Mouse (Mus musculus) C2C12 (cell line): Measurements from ENCODE around the gene Pole2. TPM values are rescaled to one million over a fixed set of nuclear protein-coding genes. Genes with fewer than 3 reads are reported as not detected.
A peak's percentile ranks its signal among the peaks of the same experiment; 100 is the strongest.

Experiments
- H3K27me3 ChIP-seq: one replicate; pipeline ENCODE4 v1.6.1; 2011; ENCODE audit not compliant: control insufficient read depth, insufficient read depth, insufficient read length
- H3K36me3 ChIP-seq: one replicate; pipeline ENCODE4 v1.6.1; 2011; ENCODE audit not compliant: control insufficient read depth, insufficient read depth
- H3K4me3 ChIP-seq: one replicate; pipeline ENCODE4 v1.5.1; 2011; ENCODE audit warnings: mild to moderate bottlenecking, control low read depth; ENCODE audit not compliant: poor library complexity, insufficient read depth, severe bottlenecking
- H3K79me2 ChIP-seq: one replicate; pipeline ENCODE4 v1.6.1; 2011; ENCODE audit not compliant: control insufficient read depth, insufficient read depth
- H3K79me3 ChIP-seq: one replicate; pipeline ENCODE4 v1.6.1; 2011; ENCODE audit warnings: low read depth, control low read depth
- H3ac ChIP-seq: one replicate; pipeline ENCODE3; 2011; ENCODE audit warnings: low read depth; ENCODE audit not compliant: control insufficient read depth, insufficient read length
- CEBPB ChIP-seq: IDR thresholded peaks from one replicate; pipeline ENCODE4 v1.6.1; 2011; ENCODE audit warnings: low read depth, mild to moderate bottlenecking, control low read depth, moderate library complexity
- CTCF ChIP-seq: IDR thresholded peaks from one replicate; pipeline ENCODE4 v1.5.1; 2011; ENCODE audit not compliant: control insufficient read depth, insufficient read depth, insufficient read length
- FOSL1 ChIP-seq: IDR thresholded peaks from one replicate; pipeline ENCODE4 v1.8.0; 2011; ENCODE audit warnings: mild to moderate bottlenecking, low read length; ENCODE audit not compliant: poor library complexity, insufficient read depth, severe bottlenecking
- MAX ChIP-seq: IDR thresholded peaks from one replicate; pipeline ENCODE4 v1.6.1; 2011; ENCODE audit warnings: mild to moderate bottlenecking, control low read depth
- MYOD1 ChIP-seq: IDR thresholded peaks from one replicate; pipeline ENCODE4 v1.6.1; 2011; ENCODE audit warnings: low read depth; ENCODE audit not compliant: control insufficient read depth, insufficient read length
- MYOG ChIP-seq: IDR thresholded peaks from one replicate; pipeline ENCODE4 v1.6.1; 2011; ENCODE audit not compliant: control insufficient read depth, insufficient read length; ENCODE audit errors: extremely low read depth
- USF1 ChIP-seq: IDR thresholded peaks from one replicate; pipeline ENCODE4 v1.6.1; 2011; ENCODE audit warnings: low read depth, mild to moderate bottlenecking, control low read depth, moderate library complexity
- long read RNA-seq, 2 experiments: library from polyadenylated mRNA; unstranded; transcript quantifications; one replicate each; pipeline ENCODE4 v2.0.0; 2019 to 2020
- polyA plus RNA-seq: library from polyadenylated mRNA; unstranded; fragments of >200 nt; fragmentation: generic; extraction: Trizol; gene quantifications from one replicate; pipeline ENCODE4 v1.2.1, GENCODE M21; 2012; ENCODE audit warnings: missing spikeins

The Pole2 gene
- polyA plus RNA-seq, result 14.2 TPM
- long read RNA-seq, experiment 1, transcript Pole2-201 (19 exons, 1,706 nt), result major isoform, 15 of 18 reads
- long read RNA-seq, experiment 1, partial matches to known transcripts, result 3 of 18 reads
- long read RNA-seq, experiment 1, other reads (novel, unspliced or antisense), result 0 of 18 reads
- long read RNA-seq, experiment 2, transcript Pole2-201 (19 exons, 1,706 nt), result major isoform, 94 of 112 reads
- long read RNA-seq, experiment 2, partial matches to known transcripts, result 0 of 112 reads
- long read RNA-seq, experiment 2, other reads (novel, unspliced or antisense), result 18 of 112 reads

DNA sequence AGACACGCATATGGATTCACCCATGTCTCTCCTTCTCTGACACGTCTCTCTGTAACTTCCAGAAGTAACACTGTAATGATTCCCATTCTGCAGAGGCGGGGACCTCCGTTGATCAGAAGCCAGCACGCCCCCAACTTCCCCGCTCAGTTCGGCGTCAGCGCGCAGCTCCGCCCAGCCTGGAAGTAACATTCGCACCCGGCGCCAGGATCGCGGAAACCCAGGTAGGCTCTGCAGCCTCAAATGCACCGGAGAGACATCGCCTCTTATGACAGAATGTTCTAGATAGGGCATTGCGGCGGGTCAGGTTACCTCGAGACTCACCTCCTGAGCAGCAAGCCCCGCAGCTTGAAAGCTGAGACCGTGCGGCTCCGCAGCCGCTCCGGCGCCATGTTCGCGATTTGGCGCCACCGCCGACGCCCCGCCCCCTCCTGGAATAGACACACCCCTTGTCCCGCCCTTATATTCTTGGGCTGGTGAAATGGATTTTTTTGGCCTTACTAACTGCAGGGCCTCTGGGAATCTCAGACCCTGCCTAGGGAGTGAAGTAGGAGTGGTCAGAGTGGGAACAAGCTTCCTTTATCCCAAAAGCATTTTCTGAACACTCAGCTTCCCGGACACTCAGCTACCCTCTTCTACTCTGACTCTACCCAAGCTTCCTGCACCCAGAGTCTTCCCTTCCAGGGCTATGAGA lies at the start of gene Pole2:
TSS of gene Pole2 (minus strand) at position 420 of the 691 bp plus-strand sequence.
- H3K79me2 ChIP-seq, result peaks cover 28% of the 10 kb centered on the region
- peak within 1 kb of the TSS; percentile 63 for H3K4me3 ChIP-seq
- peaks cover 9% of the 10 kb centered on the region for H3K79me3 ChIP-seq
- no peak for TF ChIP-seq CTCF
- TF ChIP-seq CEBPB, result no peak
- TF ChIP-seq MYOG, result no peak
- TF ChIP-seq USF1, result no peak
- no peak for TF ChIP-seq FOSL1
- TF ChIP-seq MYOD1, result no peak
- no peak for TF ChIP-seq MAX
- H3K36me3 ChIP-seq, result peaks cover 24% of the 10 kb centered on the region
- H3K27me3 ChIP-seq, result no peaks in the 10 kb centered on the region
- H3ac ChIP-seq, result peak within 1 kb of the TSS; percentile 67

- Histone ChIP-seq H3K36me3 (no peaks in the 10 kb centered on the region), H3ac (no peak overlapping the region), H3K79me2 (no peaks in the 10 kb centered on the region), H3K27me3 (no peaks in the 10 kb centered on the region), H3K79me3 (no peaks in the 10 kb centered on the region), H3K4me3 (no peak overlapping the region)
- TF ChIP-seq CTCF, result no peak
- TF ChIP-seq MAX, result no peak
- TF ChIP-seq USF1, result no peak
- TF ChIP-seq MYOD1, result no peak
- TF ChIP-seq FOSL1, result no peak
- TF ChIP-seq CEBPB, result no peak
- TF ChIP-seq MYOG, result no peak
These were observed 41.0 kb upstream of the Pole2 start for GRCm38 (mm10) chr12:69268956-69269355.

- no peak overlapping the region for H3ac ChIP-seq
- no peak overlapping the region for H3K4me3 ChIP-seq
- no peak for TF ChIP-seq MYOD1
- TF ChIP-seq FOSL1, result no peak
- no peak for TF ChIP-seq MAX
- no peak for TF ChIP-seq CEBPB
- no peak for TF ChIP-seq CTCF
- no peak for TF ChIP-seq MYOG
- TF ChIP-seq USF1, result no peak
- no peaks in the 10 kb centered on the region for H3K36me3 ChIP-seq
- H3K79me3 ChIP-seq, result no peaks in the 10 kb centered on the region
- no peaks in the 10 kb centered on the region for H3K79me2 ChIP-seq
- no peaks in the 10 kb centered on the region for H3K27me3 ChIP-seq
These were observed 40.1 kb upstream of the Pole2 start for GRCm38 (mm10) chr12:69267956-69268632.

GRCm38 (mm10) chr12:69265031-69265430 lies 37.0 kb upstream of the Pole2 start:
- H3K4me3 ChIP-seq, result no peak overlapping the region
- H3K27me3 ChIP-seq, result no peaks in the 10 kb centered on the region
- H3K36me3 ChIP-seq, result no peaks in the 10 kb centered on the region
- no peak overlapping the region for H3ac ChIP-seq
- H3K79me2 ChIP-seq, result no peaks in the 10 kb centered on the region
- no peak for TF ChIP-seq CEBPB
- no peak for TF ChIP-seq MYOD1
- no peak for TF ChIP-seq MAX
- TF ChIP-seq CTCF, result no peak
- TF ChIP-seq FOSL1, result no peak
- TF ChIP-seq MYOG, result no peak
- no peak for TF ChIP-seq USF1
- no peaks in the 10 kb centered on the region for H3K79me3 ChIP-seq

DNA sequence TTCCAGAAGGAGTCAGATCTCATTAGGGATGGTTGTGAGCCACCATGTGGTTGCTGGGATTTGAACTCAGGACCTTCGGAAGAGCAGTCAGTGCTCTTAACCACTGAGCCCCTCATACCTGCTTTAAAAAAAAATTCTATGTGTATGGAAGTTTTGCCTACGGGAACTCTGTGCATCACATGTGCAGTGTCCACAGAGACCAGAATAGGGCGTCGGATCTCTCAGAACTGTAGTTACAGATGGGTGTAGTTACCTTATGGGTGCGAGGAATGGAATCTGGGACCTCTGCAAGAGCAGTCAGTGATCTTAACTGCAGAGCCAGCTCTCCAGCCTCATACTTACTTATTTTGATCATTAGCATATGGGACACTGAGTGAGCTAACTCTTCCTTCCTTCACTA lies 34.3 kb upstream of the Pole2 start:
- no peaks in the 10 kb centered on the region for H3K27me3 ChIP-seq
- no peak overlapping the region for H3ac ChIP-seq
- no peaks in the 10 kb centered on the region for H3K36me3 ChIP-seq
- H3K79me2 ChIP-seq, result no peaks in the 10 kb centered on the region
- no peak for TF ChIP-seq CTCF
- no peak for TF ChIP-seq MAX
- TF ChIP-seq FOSL1, result no peak
- TF ChIP-seq MYOG, result no peak
- no peak for TF ChIP-seq MYOD1
- no peak for TF ChIP-seq CEBPB
- TF ChIP-seq USF1, result no peak
- no peak overlapping the region for H3K4me3 ChIP-seq
- no peaks in the 10 kb centered on the region for H3K79me3 ChIP-seq
